Mouse (Mus musculus): Measurements from ENCODE around the gene Ppp1r13l.

The Ppp1r13l gene

DNA sequence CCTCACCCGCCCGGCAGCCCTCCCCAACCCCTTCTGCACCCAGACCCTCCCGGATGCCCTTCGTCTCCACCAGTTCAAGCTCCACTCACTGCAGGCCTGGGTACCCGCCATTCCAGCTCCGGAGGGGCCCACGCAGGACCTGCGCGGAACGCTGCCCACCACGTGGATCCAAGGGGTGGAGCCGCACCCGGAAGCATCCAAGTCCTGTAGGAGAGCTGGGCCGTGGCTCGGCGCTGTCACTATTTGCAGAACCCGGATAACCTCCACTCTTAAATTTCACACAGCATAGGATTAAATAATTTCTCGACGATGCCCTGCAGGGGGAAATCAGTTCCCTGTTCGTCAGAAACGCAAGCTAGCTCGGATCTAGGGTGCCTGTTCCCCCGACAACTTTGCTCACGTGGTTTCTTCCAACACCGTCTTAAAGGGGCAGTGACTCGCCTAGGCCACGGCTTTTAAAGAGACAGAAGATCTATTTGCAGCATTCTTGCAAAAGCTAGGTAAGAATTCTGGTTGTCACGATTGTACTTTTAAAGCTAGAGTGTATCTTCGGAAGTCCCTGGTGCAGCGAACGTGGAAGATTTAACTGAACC is at the start of gene Ppp1r13l, which contains the start of gene Cd3eap:
TSS of gene Ppp1r13l (plus strand) at position 451 of the 593 bp plus-strand sequence.
TSS of gene Cd3eap (minus strand) at position 185 of the 593 bp plus-strand sequence.
- peak; percentile 86 for DNase-seq (ENCODE audit: low read depth, low spot score)

- DNase-seq (ENCODE audit: low read depth, low spot score), result peak; percentile 96
Observed at GRCm38 (mm10) chr7:19309884-19310641, 49.5 kb upstream of the Ppp1r13l start, which contains the start of gene Fosb. Gene Fosb, minus strand, starts transcription at chr7:19310051.

- DNase-seq (ENCODE audit: low read depth, low spot score), result no peak
Observed at GRCm38 (mm10) chr7:19311991-19312390, 47.6 kb upstream of the Ppp1r13l start.

GRCm38 (mm10) chr7:19314033-19314432 is 45.5 kb upstream of the Ppp1r13l start:
- DNase-seq (ENCODE audit: low read depth, low spot score), result no peak

DNA sequence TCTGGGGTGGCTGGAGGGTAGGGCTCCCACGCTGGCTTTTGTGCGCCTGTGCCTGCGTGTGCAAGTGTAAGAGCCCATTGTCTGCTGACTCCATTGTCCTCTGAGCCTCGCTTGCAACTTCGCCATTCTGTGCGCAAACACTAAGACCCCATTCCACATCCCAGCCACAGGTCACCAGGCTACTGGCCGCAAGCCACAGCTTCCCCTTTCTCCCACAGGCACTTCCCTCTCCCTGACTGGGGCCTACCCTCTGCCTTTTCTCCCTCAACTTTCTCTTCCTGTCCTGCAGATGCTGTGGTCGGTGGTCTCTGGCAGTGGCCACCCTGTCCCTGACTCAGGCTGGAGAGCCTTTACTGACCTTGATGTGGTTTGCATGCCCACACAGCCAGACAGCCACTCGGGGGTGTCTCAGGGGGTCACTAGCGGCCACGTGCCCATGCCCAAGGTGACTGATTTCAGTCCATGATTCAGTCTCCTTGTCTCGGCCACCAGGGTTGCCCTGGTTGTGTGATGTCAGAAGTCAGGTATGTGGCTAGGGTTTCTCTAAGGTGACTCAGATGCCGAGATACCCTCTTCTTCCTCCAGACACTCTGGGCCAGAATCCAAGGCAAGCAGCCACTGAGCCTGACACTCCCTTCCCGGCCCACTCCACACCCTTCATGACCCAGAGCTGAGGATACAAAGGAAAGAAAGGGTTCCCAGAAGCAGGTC is 42.9 kb upstream of the Ppp1r13l start:
- no peak for DNase-seq (ENCODE audit: low read depth, low spot score)

DNA sequence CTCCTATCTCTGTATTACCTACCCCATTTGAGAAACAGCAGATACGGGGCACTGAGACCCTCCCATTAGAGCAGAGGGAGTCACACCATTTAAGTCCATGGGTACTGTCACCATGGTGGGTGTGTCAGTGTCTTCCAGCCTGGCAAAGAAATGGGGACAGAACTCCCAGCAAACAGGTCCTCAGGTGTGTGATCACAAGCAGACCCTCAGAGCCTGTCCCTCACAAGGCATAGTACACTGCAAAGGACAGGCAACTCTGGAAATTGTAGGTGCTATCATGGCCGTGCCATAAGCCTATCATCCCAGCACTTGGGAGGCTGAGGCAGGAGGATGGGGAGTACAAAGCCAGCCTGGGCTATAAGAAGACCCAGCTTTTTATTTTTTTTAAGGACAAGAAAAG is 41.3 kb upstream of the Ppp1r13l start:
- no peak for DNase-seq (ENCODE audit: low read depth, low spot score)

DNA sequence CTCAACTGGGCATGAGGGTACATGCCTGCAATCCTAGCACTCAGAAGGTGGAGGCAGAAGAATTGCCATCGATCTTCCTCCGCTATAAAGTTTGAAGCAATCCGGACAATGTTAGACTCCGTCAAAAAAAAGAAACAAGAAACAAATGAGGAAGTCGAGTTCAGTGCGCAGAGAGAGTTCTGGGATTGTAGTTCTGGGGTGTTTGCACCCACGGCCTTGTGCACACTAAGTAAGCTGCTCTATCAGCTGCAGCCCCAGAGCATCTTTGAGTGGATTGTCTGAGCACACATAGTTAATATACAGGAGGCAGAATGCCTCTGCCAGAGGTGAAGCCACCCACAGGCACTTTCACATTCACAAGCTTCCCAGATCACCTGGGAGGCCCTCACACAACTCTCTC is 40.9 kb upstream of the Ppp1r13l start:
- no peak for DNase-seq (ENCODE audit: low read depth, low spot score)

GRCm38 (mm10) chr7:19319458-19319857 is 40.1 kb upstream of the Ppp1r13l start:
- no peak for DNase-seq (ENCODE audit: low read depth, low spot score)

DNA sequence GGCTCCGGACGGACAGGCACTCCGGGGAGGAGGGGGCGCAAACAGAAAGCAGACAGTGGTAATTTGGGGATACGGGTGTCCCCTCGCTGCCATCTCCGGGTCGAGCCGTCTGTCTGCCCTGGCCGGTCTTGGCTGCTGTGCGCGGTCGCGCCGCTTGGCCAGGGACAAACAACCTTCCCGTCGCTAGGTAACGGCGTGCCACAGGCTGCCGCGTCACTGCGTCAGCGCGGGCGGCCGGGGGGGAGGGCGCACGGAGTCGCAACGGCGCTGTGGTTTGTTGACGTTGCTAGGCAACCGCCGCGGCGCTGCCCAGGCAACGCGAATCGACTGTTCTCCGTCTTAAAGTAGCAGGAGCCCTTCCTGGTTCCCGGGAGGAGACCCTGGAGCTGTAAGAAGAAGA is 39.6 kb upstream of the Ppp1r13l start:
- peak; percentile 97 for DNase-seq (ENCODE audit: low read depth, low spot score)

DNA sequence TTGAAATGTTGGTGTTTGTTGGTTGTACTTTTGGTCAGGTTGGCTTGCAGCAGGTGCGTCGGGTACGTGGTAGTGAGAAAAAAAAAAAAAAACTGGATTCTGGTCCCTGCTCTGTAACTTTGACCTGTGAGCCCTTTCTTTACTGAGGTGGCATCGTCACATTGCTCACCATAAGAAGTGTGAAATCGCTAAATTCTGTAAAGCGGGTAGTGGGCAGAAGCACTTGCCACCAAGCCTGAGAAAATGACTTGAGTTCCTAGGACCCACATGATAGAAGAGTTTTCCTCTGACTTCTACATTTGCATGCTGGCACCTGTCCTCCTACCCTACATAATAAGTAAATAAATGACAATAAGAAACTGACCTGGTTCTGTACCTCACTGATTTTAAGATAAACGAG is 38.9 kb upstream of the Ppp1r13l start:
- no peak for DNase-seq (ENCODE audit: low read depth, low spot score)

- no peak for DNase-seq (ENCODE audit: low read depth, low spot score)
Observed at GRCm38 (mm10) chr7:19321464-19321863, 38.1 kb upstream of the Ppp1r13l start.

- no peak for DNase-seq (ENCODE audit: low read depth, low spot score)
Observed at GRCm38 (mm10) chr7:19322489-19322888, 37.1 kb upstream of the Ppp1r13l start.

DNA sequence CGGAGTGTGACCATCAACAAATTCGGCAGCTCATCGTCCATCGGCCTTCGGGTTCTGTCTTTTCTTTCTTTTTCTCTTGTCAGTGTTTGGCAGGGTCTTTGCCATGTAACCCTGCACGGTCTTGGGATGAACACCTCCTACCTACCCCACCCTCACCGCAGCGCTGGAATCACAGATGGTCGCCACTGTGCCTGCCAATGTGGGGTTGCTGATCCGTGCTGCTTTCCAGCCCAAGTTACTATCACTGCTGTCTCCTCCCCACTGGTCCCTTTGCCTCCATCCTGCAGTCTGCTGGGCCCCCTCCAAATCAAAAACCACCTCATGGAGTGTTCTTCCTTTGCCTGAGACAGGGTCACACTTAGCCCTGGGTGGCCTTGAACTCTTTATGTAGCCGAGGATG is 35.3 kb upstream of the Ppp1r13l start:
- DNase-seq (ENCODE audit: low read depth, low spot score), result no peak

GRCm38 (mm10) chr7:19325262-19326199 is 34.0 kb upstream of the Ppp1r13l start:
- no peak for DNase-seq (ENCODE audit: low read depth, low spot score)

- DNase-seq (ENCODE audit: low read depth, low spot score), result peak; percentile 92
Observed at GRCm38 (mm10) chr7:19326359-19326758, 33.2 kb upstream of the Ppp1r13l start.

GRCm38 (mm10) chr7:19327128-19327527 is 32.4 kb upstream of the Ppp1r13l start:
- DNase-seq (ENCODE audit: low read depth, low spot score), result peak; percentile 84

DNA sequence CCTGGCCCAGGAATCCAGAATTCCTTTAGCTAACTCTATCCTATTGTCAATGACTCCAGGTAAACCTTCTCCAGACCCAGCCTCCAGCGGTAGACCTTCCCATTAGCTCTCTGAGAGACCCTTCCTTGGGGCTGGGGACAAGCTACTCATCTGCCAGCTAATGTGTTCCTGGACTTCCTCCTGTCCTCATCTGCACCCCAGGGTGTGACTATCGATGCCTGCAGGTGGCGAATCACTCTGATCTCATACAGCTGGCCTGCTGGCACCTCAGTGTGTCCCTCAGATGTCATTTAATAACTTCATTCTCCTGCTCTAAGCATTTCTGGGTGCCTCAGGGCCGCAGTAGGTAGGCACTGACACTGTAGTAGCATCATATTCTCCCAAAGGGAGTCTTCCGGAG is 31.8 kb upstream of the Ppp1r13l start:
- no peak for DNase-seq (ENCODE audit: low read depth, low spot score)

GRCm38 (mm10) chr7:19328425-19328824 is 31.1 kb upstream of the Ppp1r13l start:
- DNase-seq (ENCODE audit: low read depth, low spot score), result no peak

- no peak for DNase-seq (ENCODE audit: low read depth, low spot score)
Observed at GRCm38 (mm10) chr7:19331910-19332309, 27.6 kb upstream of the Ppp1r13l start.

DNA sequence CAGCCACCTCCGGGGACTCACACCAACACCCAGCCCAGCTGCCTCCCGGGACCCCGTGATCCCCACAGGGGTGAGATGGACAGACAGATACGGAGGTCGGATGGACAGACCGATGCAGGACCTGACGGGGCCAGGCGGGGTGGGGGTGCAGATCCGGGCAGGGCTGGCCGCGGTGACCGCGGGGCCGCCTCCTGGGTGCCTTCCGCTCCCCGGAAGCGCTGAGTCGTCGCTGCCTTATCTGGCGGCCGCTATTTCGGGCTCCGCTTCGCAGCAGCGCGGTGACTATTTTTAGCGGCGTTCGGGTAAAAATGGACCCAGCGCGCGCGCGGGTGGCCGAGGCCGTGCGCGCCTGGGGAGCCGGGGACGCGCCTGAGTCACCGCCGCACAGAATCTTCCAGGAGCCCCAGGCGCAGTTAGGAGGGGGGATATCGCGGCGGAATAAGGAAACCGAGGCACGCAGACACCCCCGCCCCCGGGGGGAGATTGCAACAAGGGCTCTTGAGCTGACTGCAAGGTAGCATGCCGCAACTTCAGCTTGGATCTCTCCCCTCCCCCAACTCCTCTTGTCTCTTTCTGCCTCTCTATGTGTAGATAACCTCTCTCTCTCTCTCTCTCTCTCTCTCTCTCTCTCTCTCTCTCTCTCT is 26.7 kb upstream of the Ppp1r13l start:
- no peak for DNase-seq (ENCODE audit: low read depth, low spot score)

DNA sequence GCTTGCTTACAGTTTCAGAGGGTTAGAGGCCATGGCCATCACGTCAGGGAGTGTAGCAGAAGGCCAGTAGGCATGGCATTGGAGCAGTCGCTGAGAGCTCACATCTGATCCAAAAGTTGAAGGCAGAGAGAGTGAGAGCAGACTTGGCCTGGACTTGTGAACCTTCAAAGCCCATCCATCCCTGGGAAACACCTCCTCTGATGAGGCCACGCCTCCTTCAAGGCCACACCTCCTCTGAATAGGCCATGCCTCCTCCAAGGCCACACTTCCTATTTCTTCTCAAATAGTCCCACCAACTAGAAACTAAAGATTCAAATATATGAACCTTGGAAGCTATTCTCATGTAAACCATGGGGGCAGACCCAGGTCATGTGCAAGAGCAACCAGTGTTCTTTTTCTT is 24.0 kb upstream of the Ppp1r13l start:
- DNase-seq (ENCODE audit: low read depth, low spot score), result no peak
